Mouse (Mus musculus) limb, embryonic 11.5 days (tissue): Measurements from ENCODE around the gene Adssl1. TPM values are rescaled to one million over a fixed set of nuclear protein-coding genes. Genes with fewer than 3 reads are reported as not detected.
A peak's percentile ranks its signal among the peaks of the same experiment; 100 is the strongest.

Source experiments
- ATAC-seq: fragments of 200-750 bp; cut with Nextera tagmentation; 2 replicates; pipeline ENCODE4 v1.8.0; 2017; ENCODE audit warnings: low read depth; ENCODE audit not compliant: insufficient number of reproducible peaks, low FRiP score, low TSS enrichment
- DNase-seq: peaks from one replicate; pipeline ENCODE4 v3.0.0-alpha.2; 2015; ENCODE audit warnings: low spot score
- H3K27ac ChIP-seq: fragments of 300-500 bp; sonication (generic); replicated peaks from 2 replicates; pipeline ENCODE4 v1.5.1; 2014; ENCODE audit warnings: low read depth, mild to moderate bottlenecking, low read length
- H3K27me3 ChIP-seq: fragments of 300-500 bp; sonication (generic); 2 replicates; pipeline ENCODE4 v1.6.1; 2014; ENCODE audit warnings: mild to moderate bottlenecking, low read length, mixed read lengths; ENCODE audit not compliant: control insufficient read depth, insufficient read depth
- H3K36me3 ChIP-seq: fragments of 300-500 bp; sonication (generic); 2 replicates; pipeline ENCODE4 v1.6.1; 2014; ENCODE audit warnings: mild to moderate bottlenecking, low read length, moderate library complexity, mixed read lengths; ENCODE audit not compliant: control insufficient read depth, insufficient read depth
- H3K4me1 ChIP-seq: fragments of 300-500 bp; sonication (generic); 2 replicates; pipeline ENCODE4 v1.6.1; 2014; ENCODE audit warnings: low read length, mixed read lengths; ENCODE audit not compliant: control insufficient read depth, insufficient read depth
- H3K4me2 ChIP-seq: fragments of 300-500 bp; sonication (generic); 2 replicates; pipeline ENCODE4 v1.6.1; 2014; ENCODE audit warnings: low read depth, mild to moderate bottlenecking, moderate library complexity; ENCODE audit not compliant: severe bottlenecking
- H3K4me3 ChIP-seq: fragments of 300-500 bp; sonication (generic); 2 replicates; pipeline ENCODE4 v1.5.1; 2014; ENCODE audit warnings: low read depth, low read length
- H3K9ac ChIP-seq: fragments of 300-500 bp; sonication (generic); 2 replicates; pipeline ENCODE4 v1.6.1; 2014; ENCODE audit warnings: mild to moderate bottlenecking, low read length
- H3K9me3 ChIP-seq: fragments of 300-500 bp; sonication (generic); 2 replicates; pipeline ENCODE4 v1.6.1; 2016; ENCODE audit warnings: low read length; ENCODE audit not compliant: control insufficient read depth
- WGBS: fragments of 180-500 bp; shearing (Covaris S2); extraction: QIAGEN DNeasy Blood & Tissue Kit; methylation state at CpG from one replicate; pipeline ENCODE4 v1.1.7; 2014; 5-methylcytosine and 5-hydroxymethylcytosine counted together
- polyA plus RNA-seq: library from polyadenylated mRNA; unstranded; fragments of >200 nt; fragmentation: Nextera tagmentation; extraction: Ambion mirVana; gene quantifications from 2 replicates; pipeline ENCODE4 v1.2.1, GENCODE M21; 2014

The Adssl1 gene
- polyA plus RNA-seq, 1 experiment from 2014 or later = 4.4 TPM

- no peak overlapping the region for H3K27ac ChIP-seq
- DNase-seq (no peak), ATAC-seq (no peak)
- H3K36me3 ChIP-seq = no peaks in the 10 kb centered on the region
- 84% methylated on average over 4 of the region's 4 CpGs for whole genome bisulfite sequencing
- H3K4me3 ChIP-seq = no peak overlapping the region
- H3K4me1 ChIP-seq = peaks cover 15% of the 10 kb centered on the region; the same call in 1 of the 2 replicates
- no peak overlapping the region for H3K9ac ChIP-seq
- H3K9me3 ChIP-seq = no peaks in the 10 kb centered on the region
- H3K4me2 ChIP-seq = no peak overlapping the region
- H3K27me3 ChIP-seq = peaks cover 6% of the 10 kb centered on the region
Observed at GRCm38 (mm10) chr12:112625700-112626099, 5.9 kb downstream of the Adssl1 start.

GRCm38 (mm10) chr12:112626455-112626854 is 6.6 kb downstream of the Adssl1 start:
- H3K9me3 ChIP-seq = no peaks in the 10 kb centered on the region
- ATAC-seq = no peak
- H3K9ac ChIP-seq = no peak overlapping the region
- H3K27me3 ChIP-seq = 0 out of 2 replicates have a peak, but pooled peaks cover under 1% of the 10 kb centered on the region
- peaks cover 15% of the 10 kb centered on the region; the same call in 1 of the 2 replicates for H3K4me1 ChIP-seq
- no peak overlapping the region for H3K4me2 ChIP-seq
- no peak overlapping the region for H3K4me3 ChIP-seq
- H3K36me3 ChIP-seq = no peaks in the 10 kb centered on the region
- no peak overlapping the region for H3K27ac ChIP-seq
- DNase-seq = no peak
- 77% methylated on average over 6 of the region's 6 CpGs for WGBS

- H3K4me3 ChIP-seq = no peak overlapping the region
- DNase-seq (peak; percentile 49), ATAC-seq (no peak)
- 60% methylated on average over 7 of the region's 7 CpGs for WGBS
- H3K4me2 ChIP-seq = no peak overlapping the region
- H3K27me3 ChIP-seq = no peaks in the 10 kb centered on the region
- no peaks in the 10 kb centered on the region for H3K36me3 ChIP-seq
- H3K9me3 ChIP-seq = no peaks in the 10 kb centered on the region
- no peak overlapping the region for H3K27ac ChIP-seq
- peaks cover 15% of the 10 kb centered on the region; the same call in 1 of the 2 replicates for H3K4me1 ChIP-seq
- no peak overlapping the region for H3K9ac ChIP-seq
Observed at GRCm38 (mm10) chr12:112627097-112627881, 7.4 kb downstream of the Adssl1 start.

GRCm38 (mm10) chr12:112628197-112628596 is 8.4 kb downstream of the Adssl1 start:
- Histone ChIP-seq H3K27me3 (no peaks in the 10 kb centered on the region), H3K4me2 (no peak overlapping the region), H3K9ac (no peak overlapping the region), H3K4me3 (no peak overlapping the region), H3K4me1 (peaks cover 14% of the 10 kb centered on the region; the same call in 1 of the 2 replicates), H3K36me3 (no peaks in the 10 kb centered on the region), H3K9me3 (no peaks in the 10 kb centered on the region), H3K27ac (no peak overlapping the region; the same call in 1 of the 2 replicates)
- ATAC-seq (no peak), DNase-seq (no peak)
- 85% methylated on average over 6 of the region's 6 CpGs for WGBS

GRCm38 (mm10) chr12:112628928-112629721 is 9.3 kb downstream of the Adssl1 start:
- peak; percentile 69 for ATAC-seq
- H3K9me3 ChIP-seq = no peaks in the 10 kb centered on the region
- no peak overlapping the region for H3K9ac ChIP-seq
- 33% methylated on average over 19 of the region's 19 CpGs for WGBS
- no peaks in the 10 kb centered on the region for H3K27me3 ChIP-seq
- H3K27ac ChIP-seq = no peak overlapping the region
- DNase-seq = peak; percentile 80
- H3K4me2 ChIP-seq = peak overlapping the region; percentile 40
- H3K4me3 ChIP-seq = no peak overlapping the region
- peaks cover 11% of the 10 kb centered on the region; the same call in 1 of the 2 replicates for H3K4me1 ChIP-seq
- no peaks in the 10 kb centered on the region for H3K36me3 ChIP-seq

GRCm38 (mm10) chr12:112630029-112630428 is 10.2 kb downstream of the Adssl1 start:
- DNase-seq (no peak), ATAC-seq (no peak)
- Histone ChIP-seq H3K4me3 (no peak overlapping the region), H3K9me3 (no peaks in the 10 kb centered on the region), H3K4me2 (no peak overlapping the region), H3K27ac (no peak overlapping the region), H3K9ac (no peak overlapping the region), H3K27me3 (no peaks in the 10 kb centered on the region), H3K4me1 (peaks cover 11% of the 10 kb centered on the region; the same call in 1 of the 2 replicates), H3K36me3 (no peaks in the 10 kb centered on the region)
- WGBS = 94% methylated on average over 12 of the region's 12 CpGs

- no peaks in the 10 kb centered on the region for H3K27me3 ChIP-seq
Observed at GRCm38 (mm10) chr12:112630796-112631195, 11.0 kb downstream of the Adssl1 start.

GRCm38 (mm10) chr12:112631472-112631871 is 11.6 kb downstream of the Adssl1 start:
- no peak overlapping the region for H3K4me2 ChIP-seq

More at GRCm38 (mm10) chr12:112630796-112631195, 11.0 kb downstream of the Adssl1 start:
- WGBS = 88% methylated on average over 5 of the region's 5 CpGs
- H3K4me3 ChIP-seq = no peak overlapping the region
- DNase-seq (no peak), ATAC-seq (no peak)
- no peaks in the 10 kb centered on the region for H3K9me3 ChIP-seq
- H3K36me3 ChIP-seq = no peaks in the 10 kb centered on the region
- no peak overlapping the region for H3K9ac ChIP-seq
- no peak overlapping the region for H3K4me2 ChIP-seq
- H3K4me1 ChIP-seq = peaks cover 11% of the 10 kb centered on the region; the same call in 1 of the 2 replicates
- no peak overlapping the region for H3K27ac ChIP-seq

More at GRCm38 (mm10) chr12:112631472-112631871, 11.6 kb downstream of the Adssl1 start:
- H3K36me3 ChIP-seq = no peaks in the 10 kb centered on the region
- DNase-seq (no peak), ATAC-seq (no peak)
- WGBS = 32% methylated on average over 1 of the region's 1 CpGs
- H3K27me3 ChIP-seq = no peaks in the 10 kb centered on the region
- H3K4me3 ChIP-seq = no peak overlapping the region
- peaks cover 11% of the 10 kb centered on the region; the same call in 1 of the 2 replicates for H3K4me1 ChIP-seq
- no peak overlapping the region for H3K27ac ChIP-seq
- H3K9ac ChIP-seq = no peak overlapping the region
- H3K9me3 ChIP-seq = no peaks in the 10 kb centered on the region
